Mouse (Mus musculus): Measurements from ENCODE around the gene Nphs2.

GRCm38 (mm10) chr1:156323126-156323525 lies 12.6 kb downstream of the Nphs2 start:
- TF ChIP-seq CTCF (IDR thresholded peaks at IDR 0.05; ENCODE audit: low read depth), result no peak
- TF ChIP-seq EP300 (IDR thresholded peaks at IDR 0.05; ENCODE audit: low read depth), result no peak
